Mouse (Mus musculus) brain, adult 2 months (tissue): Measurements from ENCODE around the gene Hist1h1e.
A peak's percentile ranks its signal among the peaks of the same experiment; 100 is the strongest.
"Not testable (repeated sequence)": the region's sequence is repeated elsewhere in the genome, so short reads cannot be mapped to it uniquely, and the experiment has no call there.

Experiments used
- DNase-seq: peaks from one replicate; pipeline ENCODE4 v3.0.0; 2011; ENCODE audit warnings: low read depth, low spot score

The Hist1h1e gene

DNA sequence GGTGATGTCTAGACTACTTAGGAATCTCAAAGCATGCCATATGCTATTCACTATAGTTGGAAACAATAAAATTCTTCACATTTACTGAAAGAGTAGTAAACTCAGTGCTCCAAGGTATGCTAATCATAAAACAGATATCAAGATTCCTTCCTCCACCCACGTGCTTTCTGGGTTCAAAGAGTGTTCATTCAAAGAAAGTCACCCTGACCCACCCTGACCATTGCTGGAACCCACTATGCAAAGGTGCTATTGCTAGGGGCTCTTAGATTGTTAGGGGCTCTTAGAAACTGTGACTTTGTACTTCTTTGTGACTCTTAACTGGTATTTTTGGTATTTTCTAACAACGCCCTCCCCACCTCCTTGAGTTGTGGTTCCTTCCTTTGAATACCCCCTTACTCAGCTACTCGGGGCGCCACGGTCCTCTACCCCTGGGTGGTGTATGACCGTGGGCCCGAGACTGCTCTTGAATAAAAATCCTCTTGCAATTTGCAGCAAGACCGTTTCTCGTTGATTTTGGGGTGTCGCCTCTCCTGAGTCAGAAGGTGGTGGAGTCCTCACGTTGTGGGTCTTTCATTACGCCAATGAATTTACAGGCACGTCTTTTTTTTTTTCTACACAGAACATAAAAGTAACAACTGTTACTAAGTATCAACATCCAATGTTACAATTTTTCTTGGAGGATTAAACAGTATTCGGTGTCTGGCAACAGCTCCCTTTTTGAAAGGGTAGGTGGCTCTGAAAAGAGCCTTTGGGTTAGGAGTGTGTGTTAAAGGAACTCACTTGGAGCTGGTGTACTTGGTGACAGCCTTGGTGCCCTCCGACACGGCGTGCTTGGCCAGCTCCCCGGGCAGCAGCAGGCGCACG lies 49.1 kb downstream of the Hist1h1e start:
- DNase-seq: not testable (repeated sequence)

DNA sequence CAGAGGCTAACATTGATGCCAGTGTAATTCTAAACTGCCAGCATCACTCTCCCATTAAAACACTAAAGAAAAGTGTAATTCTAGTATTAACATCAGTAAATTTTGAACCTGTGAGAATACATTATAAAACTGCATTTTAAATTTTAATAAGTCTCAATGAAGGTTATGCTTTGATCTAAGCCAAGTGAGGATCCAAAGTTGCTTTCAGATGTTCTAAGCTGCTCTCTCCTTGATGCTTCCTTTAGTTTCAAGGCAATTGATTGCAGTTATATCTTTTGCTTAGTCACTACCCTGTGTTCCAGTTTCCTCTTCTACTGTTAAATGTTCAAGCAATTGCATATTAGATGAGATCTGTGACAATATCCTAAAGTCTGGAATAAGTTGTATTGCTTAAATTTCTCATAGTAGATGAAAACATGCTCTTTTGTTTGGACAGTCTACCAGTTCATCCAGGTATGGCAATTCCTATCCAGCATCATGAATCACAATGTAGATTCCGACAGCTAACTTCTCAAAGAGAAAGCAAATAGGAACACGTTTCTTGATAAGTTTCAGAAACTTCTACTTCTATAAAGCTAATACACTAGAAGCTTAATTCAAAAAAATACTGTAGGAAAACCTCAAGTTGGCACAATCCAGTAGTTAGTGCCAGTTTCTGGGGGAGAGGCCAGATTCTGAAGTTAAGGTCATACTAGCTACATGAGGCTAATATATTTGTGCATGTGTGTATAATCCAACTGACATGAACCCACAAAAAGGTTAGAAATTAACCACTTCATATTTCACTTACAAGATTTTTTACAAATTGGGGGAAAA lies 49.9 kb downstream of the Hist1h1e start:
- DNase-seq: no peak

DNA sequence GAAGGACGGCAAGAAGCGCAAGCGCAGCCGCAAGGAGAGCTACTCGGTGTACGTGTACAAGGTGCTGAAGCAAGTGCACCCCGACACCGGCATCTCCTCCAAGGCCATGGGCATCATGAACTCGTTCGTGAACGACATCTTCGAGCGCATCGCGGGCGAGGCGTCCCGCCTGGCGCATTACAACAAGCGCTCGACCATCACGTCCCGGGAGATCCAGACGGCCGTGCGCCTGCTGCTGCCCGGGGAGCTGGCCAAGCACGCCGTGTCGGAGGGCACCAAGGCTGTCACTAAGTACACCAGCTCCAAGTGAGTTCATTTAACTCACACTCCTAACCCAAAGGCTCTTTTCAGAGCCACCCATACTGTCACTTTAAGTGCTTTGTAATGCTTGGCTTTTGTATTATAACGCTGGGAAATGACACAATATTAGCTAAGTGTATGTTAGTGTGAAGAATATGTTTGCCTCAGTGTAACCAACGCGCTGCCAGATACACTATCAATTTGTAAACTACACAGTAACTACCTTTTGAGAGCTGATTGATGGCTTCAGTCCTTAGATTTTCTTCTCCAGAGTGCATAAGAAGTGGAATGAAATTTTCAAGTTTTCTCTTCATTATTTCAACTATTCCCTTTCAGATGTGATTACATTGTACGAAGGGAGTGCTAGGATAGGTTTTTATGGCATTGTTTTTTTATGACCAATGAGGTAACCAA lies 50.7 kb downstream of the Hist1h1e start:
- not testable (repeated sequence) for DNase-seq

DNA sequence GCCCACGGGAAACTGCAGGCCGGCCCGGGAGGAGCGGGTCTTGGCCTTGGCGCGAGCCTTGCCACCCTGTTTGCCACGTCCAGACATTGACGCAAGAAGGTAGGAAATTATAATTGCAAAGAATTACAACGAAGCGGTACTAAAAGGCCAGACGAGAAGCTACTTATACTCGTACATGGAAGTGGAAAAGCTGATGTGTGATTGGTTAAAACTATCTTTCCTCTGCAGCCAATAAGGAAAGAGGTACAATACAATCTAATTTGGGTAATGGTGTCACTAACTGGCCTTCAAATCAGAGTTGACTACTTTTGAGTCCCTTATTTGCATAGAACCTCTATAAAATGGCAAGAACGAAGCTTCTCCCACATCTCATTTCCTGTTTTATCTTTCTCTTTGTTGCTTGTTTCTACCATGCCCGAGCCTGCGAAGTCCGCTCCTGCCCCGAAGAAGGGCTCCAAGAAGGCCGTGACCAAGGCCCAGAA lies 51.3 kb downstream of the Hist1h1e start, which contains the start of the genes Hist1h2ae and Hist1h2bg:
Hist1h2ae (minus strand) TSS at position 199 of the 482 bp plus-strand sequence.
Hist1h2bg (plus strand) TSS at position 375 of the 482 bp plus-strand sequence.
- DNase-seq: peak; percentile 98
